Mouse (Mus musculus) layer of hippocampus, postnatal 10 days (tissue): ENCODE measurements around the gene Cyp1a2. TPM values are rescaled to one million over a fixed set of nuclear protein-coding genes. Genes with fewer than 3 reads are reported as not detected.
A peak's percentile ranks its signal among the peaks of the same experiment; 100 is the strongest.

ENCODE experiments used
- DNase-seq, 2 experiments: peaks; one replicate each; pipeline ENCODE4 v3.0.0; 2021; ENCODE audit warnings: low spot score in 2 of 2
- total RNA-seq, 2 experiments: library from RNA; stranded (reverse); gene quantifications; 2 replicates each; pipeline ENCODE4 v1.2.3; 2021

The Cyp1a2 gene
- total RNA-seq, 2 experiments from 2014 or later, result not detected

GRCm38 (mm10) chr9:57647286-57648108, 36.0 kb downstream of the Cyp1a2 start:
- DNase-seq, result no peak

- no peak for DNase-seq
These were observed 36.9 kb downstream of the Cyp1a2 start for GRCm38 (mm10) chr9:57646551-57647103.

GRCm38 (mm10) chr9:57644944-57645893, 38.3 kb downstream of the Cyp1a2 start:
- DNase-seq, result peak; percentile 95 to 97

- no peak for DNase-seq
These were observed 39.0 kb downstream of the Cyp1a2 start for GRCm38 (mm10) chr9:57644442-57644943.

- no peak for DNase-seq
These were observed 39.7 kb downstream of the Cyp1a2 start for GRCm38 (mm10) chr9:57643856-57644180.

GRCm38 (mm10) chr9:57643169-57643855, 40.2 kb downstream of the Cyp1a2 start:
- no peak for DNase-seq

- DNase-seq, result no peak
These were observed 41.5 kb downstream of the Cyp1a2 start for GRCm38 (mm10) chr9:57641775-57642550.

- no peak for DNase-seq
These were observed 42.5 kb downstream of the Cyp1a2 start for GRCm38 (mm10) chr9:57641022-57641421.

- DNase-seq, result no peak
These were observed 43.1 kb downstream of the Cyp1a2 start for GRCm38 (mm10) chr9:57640384-57640783.

GRCm38 (mm10) chr9:57639661-57640328, 43.7 kb downstream of the Cyp1a2 start:
- no peak for DNase-seq

GRCm38 (mm10) chr9:57638651-57639459, 44.6 kb downstream of the Cyp1a2 start:
- DNase-seq, result no peak

- peak; percentile 58 to 61 for DNase-seq
These were observed 45.7 kb downstream of the Cyp1a2 start for GRCm38 (mm10) chr9:57637741-57638322.

GRCm38 (mm10) chr9:57637272-57637671, 46.2 kb downstream of the Cyp1a2 start:
- DNase-seq, result no peak

GRCm38 (mm10) chr9:57633481-57634024, 50.0 kb downstream of the Cyp1a2 start:
- peak in 1 of 2 experiments; percentile 50 for DNase-seq

GRCm38 (mm10) chr9:57629118-57629874, 54.2 kb downstream of the Cyp1a2 start:
- DNase-seq, result peak; percentile 90 to 92

GRCm38 (mm10) chr9:57628717-57629116, 54.8 kb downstream of the Cyp1a2 start:
- no peak for DNase-seq

- no peak for DNase-seq
These were observed 55.6 kb downstream of the Cyp1a2 start for GRCm38 (mm10) chr9:57627892-57628291.
